Mouse (Mus musculus) cerebellum, adult (tissue): ENCODE results near the gene Tbc1d17.
"Not testable (repeated sequence)": the region's sequence is repeated elsewhere in the genome, so short reads cannot be mapped to it uniquely, and the experiment has no call there.

Experiments
- ATAC-seq: cut with Nextera tagmentation; 2 replicates; pipeline ENCODE4 v1.9.2; 2017; ENCODE audit warnings: mild to moderate bottlenecking, moderate library complexity, mixed read lengths; ENCODE audit not compliant: insufficient number of reproducible peaks, low FRiP score, low TSS enrichment

Tbc1d17 gene

GRCm38 (mm10) chr7:44848561-44849415 lies at the start of gene Tbc1d17, which contains the start of gene Akt1s1:
TSS of gene Tbc1d17 (minus strand) at chr7:44849079.
TSS of gene Akt1s1 (plus strand) at chr7:44848991.
- ATAC-seq: peak; percentile 74

DNA sequence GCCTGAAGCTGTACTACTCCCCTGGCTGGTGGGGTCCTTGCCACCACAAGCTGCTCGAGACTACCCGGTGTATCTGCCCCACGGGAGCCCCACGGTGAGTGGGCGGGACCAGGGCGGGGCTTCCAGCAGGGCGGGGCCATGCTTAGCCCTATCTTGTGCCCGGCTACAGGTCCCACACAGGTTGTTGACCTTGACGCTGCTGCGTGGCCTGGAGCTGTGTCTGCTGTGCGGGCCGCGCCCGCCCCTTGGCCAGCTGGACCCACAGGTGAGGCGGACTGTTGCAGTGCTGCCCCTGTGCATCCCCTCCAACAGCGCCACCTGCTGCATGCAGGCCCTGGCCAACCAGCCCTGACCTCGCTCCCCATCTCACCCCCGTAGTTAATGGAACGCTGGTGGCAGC lies 49.7 kb upstream of the Tbc1d17 start:
- ATAC-seq: no peak

DNA sequence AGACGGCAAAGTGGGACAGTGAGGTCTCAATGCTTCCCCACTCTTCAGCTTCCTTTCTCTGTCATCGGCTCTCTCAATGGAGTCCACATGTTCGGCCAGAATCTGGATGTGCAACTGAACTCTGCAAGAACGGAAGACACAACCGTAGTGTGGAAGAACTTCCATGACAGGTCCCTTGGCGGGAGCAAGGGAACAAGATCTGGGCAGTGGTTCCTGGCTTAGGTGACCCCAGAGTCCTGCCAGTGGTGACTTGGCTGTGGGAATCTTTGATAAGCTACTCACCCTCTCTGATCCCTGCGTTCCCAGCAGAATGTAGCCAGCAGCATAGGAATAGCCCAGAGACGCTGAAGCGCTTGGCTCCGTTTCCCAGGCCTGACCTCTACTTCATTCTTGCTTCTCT lies 47.6 kb upstream of the Tbc1d17 start:
- ATAC-seq: no peak

GRCm38 (mm10) chr7:44895593-44896434 lies 46.9 kb upstream of the Tbc1d17 start, which contains the start of gene Fuz:
TSS of gene Fuz (plus strand) at chr7:44896079.
- ATAC-seq: peak; percentile 53; the same call in 1 of the 2 replicates

DNA sequence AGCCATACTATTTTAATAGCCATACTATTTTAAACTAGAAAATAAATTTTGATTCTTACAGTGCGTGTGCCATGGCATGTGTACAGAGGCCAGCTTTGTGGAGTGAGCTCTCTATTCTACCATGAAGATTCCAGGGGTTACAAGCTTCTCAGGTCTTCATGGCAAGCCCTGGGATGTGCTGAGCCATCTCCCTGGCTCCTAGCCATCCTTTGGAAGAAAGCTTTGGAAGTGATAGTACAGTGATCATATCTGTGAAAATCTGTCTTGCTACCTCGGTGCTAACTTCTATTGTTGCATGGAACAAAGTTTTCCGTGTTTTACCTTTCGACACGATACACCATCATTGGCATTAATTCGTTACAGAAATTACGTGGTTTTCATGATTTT lies 46.3 kb upstream of the Tbc1d17 start:
- no peak for ATAC-seq

- no peak for ATAC-seq
Measured at GRCm38 (mm10) chr7:44894175-44894574, 45.3 kb upstream of the Tbc1d17 start.

DNA sequence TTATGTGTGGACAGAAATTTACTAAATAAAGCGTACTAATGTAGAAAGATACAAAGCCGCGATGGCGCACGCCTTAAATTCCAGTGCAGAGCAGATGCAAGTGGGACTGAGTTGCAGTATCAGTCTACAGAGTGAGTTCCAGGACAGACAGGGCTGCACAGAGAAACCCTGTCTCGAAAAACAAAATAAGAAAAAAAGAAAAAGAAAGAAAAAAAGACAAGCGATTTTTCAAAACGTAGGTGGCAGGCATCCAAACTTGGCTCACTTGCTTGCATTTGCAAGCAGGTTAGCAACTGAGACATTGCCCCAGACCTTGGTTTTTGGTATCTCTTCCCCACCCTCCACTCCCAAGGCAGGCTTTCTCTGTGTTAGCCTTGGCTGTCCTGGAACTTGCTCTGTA lies 44.3 kb upstream of the Tbc1d17 start:
- no peak for ATAC-seq

GRCm38 (mm10) chr7:44892276-44892921 lies 43.5 kb upstream of the Tbc1d17 start, which contains the start of gene Med25:
TSS of gene Med25 (minus strand) at chr7:44892712.
- peak; percentile 57; the same call in 1 of the 2 replicates for ATAC-seq

DNA sequence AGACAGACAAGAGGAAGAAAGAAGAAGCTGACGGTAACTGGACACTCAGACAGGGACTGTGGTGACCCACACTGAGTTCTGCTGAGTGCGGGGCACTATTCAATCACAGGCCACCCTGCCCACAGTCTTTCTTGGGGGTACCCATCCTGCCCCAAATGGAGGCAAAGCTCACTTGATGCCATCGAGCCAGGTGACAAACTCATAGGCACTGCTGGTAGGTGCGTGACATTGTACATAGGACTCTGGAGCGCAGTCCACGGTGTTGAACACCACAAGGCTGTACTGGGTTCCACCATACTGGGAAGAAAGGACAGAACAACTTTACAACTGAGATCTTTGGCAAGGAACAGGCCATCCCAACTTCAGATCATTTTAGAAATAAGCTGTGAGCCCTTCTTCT lies 42.7 kb upstream of the Tbc1d17 start:
- ATAC-seq: no peak

- ATAC-seq: no peak
Measured at GRCm38 (mm10) chr7:44890737-44891136, 41.9 kb upstream of the Tbc1d17 start.

- ATAC-seq: no peak
Measured at GRCm38 (mm10) chr7:44890180-44890579, 41.3 kb upstream of the Tbc1d17 start.

DNA sequence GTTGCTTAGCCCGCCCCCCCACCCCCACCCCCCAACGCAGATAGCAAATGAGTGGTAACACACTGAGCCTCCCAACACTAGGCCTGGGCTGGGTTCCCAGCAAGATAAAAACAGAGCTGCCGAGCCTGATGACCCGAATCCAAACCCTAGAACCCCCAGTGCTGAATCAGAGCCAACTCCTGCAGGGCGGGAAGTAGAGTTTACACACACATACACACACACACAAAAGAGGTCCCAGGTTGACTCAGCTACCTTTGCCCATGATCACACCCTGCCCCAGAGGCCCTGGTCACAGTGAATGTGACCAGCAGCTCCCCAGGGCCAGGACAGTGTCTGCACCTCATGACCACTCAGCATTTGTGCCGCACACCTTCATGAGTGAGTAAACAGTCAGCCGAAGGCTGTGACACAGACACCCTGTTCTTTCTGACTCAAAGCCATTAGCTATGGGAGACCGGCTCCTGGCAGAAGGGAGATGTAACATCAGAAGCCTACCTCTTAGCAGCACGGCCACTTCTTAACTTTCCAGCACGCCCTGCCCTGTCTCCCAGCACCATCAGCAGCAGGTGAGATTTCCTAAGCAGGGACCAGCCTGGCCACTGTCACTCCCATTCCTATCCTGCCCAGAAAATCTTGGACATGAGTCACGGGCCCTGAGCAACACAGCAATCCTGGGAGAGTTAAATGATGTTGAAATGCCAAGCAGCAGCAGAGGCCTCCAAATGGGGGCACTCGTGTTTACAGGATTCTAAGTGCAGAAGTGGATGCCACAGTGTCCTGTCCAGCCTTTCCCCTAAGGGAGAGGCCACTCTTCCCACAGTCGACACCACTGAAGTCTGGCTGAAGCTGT lies 39.6 kb upstream of the Tbc1d17 start:
- no peak for ATAC-seq

GRCm38 (mm10) chr7:44886964-44887363 lies 38.1 kb upstream of the Tbc1d17 start:
- no peak for ATAC-seq

DNA sequence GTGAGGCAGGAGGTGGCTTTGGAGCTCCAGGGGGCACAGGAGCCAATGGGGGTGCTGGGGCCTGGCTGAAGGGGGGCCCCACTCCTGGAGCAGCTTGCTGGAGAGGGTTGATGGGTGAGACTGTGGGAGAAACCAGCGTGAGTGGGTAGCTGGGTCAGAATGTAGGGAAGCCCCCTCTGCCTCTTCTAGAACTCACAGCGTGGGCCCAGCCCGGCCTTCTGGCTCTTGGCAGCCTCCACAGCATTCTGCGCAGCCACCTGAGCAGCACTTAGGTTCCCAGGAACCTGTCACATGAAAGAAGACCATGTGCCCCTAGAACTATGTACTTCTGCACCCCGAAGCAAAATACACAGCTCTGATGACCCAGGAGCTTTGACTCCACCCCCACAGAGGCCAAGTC lies 35.8 kb upstream of the Tbc1d17 start:
- ATAC-seq: no peak

- no peak for ATAC-seq
Measured at GRCm38 (mm10) chr7:44883036-44883435, 34.2 kb upstream of the Tbc1d17 start.

- no peak for ATAC-seq
Measured at GRCm38 (mm10) chr7:44877833-44878232, 29.0 kb upstream of the Tbc1d17 start.

GRCm38 (mm10) chr7:44871774-44872173 lies 22.9 kb upstream of the Tbc1d17 start:
- not testable (repeated sequence) for ATAC-seq

DNA sequence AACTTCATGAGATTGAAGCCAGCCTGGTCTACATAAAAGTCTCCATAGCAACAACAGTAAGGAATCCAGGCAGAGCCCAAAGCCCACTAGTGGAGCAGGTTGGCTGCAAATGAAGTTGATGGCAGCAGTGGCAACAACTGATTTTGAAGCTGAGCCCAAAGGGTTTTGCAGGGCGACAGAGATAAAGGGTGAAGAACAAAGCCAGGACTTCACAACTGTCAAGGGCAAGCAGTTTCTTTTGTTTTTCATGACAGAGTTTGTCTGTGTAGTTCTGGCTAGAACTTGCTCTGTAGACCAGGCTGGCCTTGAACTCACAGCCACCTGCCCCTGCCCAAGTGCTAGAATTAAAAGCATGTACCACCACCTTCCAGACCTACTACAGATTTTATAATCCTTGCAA lies 22.3 kb upstream of the Tbc1d17 start:
- ATAC-seq: no peak

GRCm38 (mm10) chr7:44870614-44871013 lies 21.7 kb upstream of the Tbc1d17 start:
- ATAC-seq: no peak
